Mouse (Mus musculus) bone marrow macrophage, adult 2 months (primary cell): ENCODE results near the gene Rtn4. TPM values are rescaled to one million over a fixed set of nuclear protein-coding genes. Genes with fewer than 3 reads are reported as not detected.

Source experiments
- H3K27ac ChIP-seq: 2 replicates; pipeline ENCODE4 v1.5.1; 2012; ENCODE audit warnings: low read depth, low read length; ENCODE audit not compliant: insufficient read depth
- H3K4me1 ChIP-seq: 2 replicates; pipeline ENCODE4 v1.6.1; 2012; ENCODE audit warnings: low read length; ENCODE audit not compliant: control insufficient read depth, insufficient read depth
- H3K4me3 ChIP-seq: 2 replicates; pipeline ENCODE4 v1.5.1; 2012; ENCODE audit warnings: mild to moderate bottlenecking, low read length, moderate library complexity; ENCODE audit not compliant: insufficient read depth
- CTCF ChIP-seq: IDR thresholded peaks from 2 replicates; pipeline ENCODE4 v1.5.1; 2012; ENCODE audit warnings: low read depth, mild to moderate bottlenecking, low read length, moderate library complexity
- POLR2A ChIP-seq: IDR thresholded peaks from 2 replicates; pipeline ENCODE4 v1.6.1; 2012; ENCODE audit warnings: mild to moderate bottlenecking, low read depth, low read length, borderline replicate concordance
- polyA plus RNA-seq: library from polyadenylated mRNA; stranded (reverse); fragments of >200 nt; gene quantifications from 2 replicates; pipeline ENCODE4 v1.2.4, GENCODE M21; 2012; ENCODE audit not compliant: missing spikeins, insufficient read depth, insufficient read length

Gene Rtn4
- polyA plus RNA-seq, 1 experiment, result 919 TPM

DNA sequence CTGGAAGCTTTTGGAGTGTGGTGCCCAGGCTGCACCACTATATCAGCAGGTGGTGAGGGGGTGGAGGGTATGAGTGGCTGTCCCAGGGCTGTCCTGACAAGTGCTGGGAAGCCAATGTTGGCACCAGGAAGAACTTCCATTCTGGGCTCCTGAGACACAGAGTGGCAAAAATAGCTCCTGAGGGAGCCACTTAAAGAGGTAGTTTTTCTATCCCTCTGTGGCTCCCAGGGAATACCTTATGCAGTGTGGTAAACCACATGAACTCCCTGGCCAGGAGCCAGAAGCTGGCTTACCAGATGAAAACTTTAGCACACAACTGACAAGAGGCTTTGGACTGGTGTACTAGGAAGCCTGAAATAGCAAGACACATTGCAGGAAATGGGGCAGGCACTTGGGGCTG is 85.2 kb downstream of the Rtn4 start:
- TF ChIP-seq POLR2A, result no peak
- TF ChIP-seq CTCF, result no peak
- H3K4me1 ChIP-seq, result peaks cover 16% of the 10 kb centered on the region
- no peak overlapping the region for H3K27ac ChIP-seq
- H3K4me3 ChIP-seq, result no peak overlapping the region

DNA sequence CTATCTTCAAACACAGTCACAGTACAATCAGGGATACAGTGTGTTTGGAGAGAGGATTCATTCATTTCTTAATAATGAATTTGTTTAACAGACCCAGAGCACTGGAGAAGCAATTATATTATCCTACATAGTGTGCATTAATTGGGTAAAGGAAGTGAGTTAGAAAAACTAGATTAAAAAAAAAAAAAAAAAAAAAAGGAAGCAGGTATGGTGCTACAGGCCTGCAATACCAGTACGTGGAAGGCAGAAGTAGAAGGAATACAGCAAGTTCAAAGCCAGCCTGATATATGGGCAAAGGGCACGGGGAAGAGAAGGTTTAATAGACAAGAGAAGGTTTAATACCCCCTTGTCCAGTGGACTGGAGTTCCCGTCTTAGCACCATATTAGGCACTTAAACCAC is 86.2 kb downstream of the Rtn4 start:
- Histone ChIP-seq H3K4me3 (no peak overlapping the region), H3K27ac (no peak overlapping the region), H3K4me1 (peaks cover 13% of the 10 kb centered on the region)
- TF ChIP-seq POLR2A, result no peak
- no peak for TF ChIP-seq CTCF

DNA sequence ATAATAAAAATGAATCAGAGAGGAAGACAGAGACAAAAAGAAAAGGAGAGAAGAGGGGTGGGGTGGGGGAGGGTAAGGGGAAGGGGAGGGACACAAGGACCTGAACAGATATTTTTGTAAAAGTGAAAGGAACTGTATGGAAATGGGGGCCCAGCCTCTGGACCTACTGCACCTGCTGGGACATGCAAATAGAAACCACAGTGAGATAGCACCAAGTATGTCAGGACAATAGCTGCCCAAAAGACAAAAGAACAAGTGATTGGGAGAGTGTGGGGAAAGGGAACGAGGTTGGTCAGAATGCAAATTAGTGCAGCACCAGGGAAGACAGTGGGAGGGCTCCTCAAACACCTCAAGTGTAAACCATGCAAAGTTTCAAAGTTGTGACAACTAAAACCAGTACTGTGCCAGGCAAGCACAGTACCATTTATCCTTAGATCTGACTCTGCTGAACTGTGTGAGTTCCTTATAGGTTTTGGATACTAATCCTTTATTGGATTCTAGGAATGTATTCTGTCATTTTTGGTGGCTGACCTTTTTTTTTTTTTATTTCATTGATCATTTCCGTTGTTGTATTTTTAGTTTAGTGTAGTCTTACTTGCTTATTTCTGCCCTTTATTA is 86.8 kb downstream of the Rtn4 start:
- peaks cover 9% of the 10 kb centered on the region for H3K4me1 ChIP-seq
- no peak overlapping the region for H3K27ac ChIP-seq
- TF ChIP-seq CTCF (no peak), POLR2A (no peak)
- H3K4me3 ChIP-seq, result no peak overlapping the region

DNA sequence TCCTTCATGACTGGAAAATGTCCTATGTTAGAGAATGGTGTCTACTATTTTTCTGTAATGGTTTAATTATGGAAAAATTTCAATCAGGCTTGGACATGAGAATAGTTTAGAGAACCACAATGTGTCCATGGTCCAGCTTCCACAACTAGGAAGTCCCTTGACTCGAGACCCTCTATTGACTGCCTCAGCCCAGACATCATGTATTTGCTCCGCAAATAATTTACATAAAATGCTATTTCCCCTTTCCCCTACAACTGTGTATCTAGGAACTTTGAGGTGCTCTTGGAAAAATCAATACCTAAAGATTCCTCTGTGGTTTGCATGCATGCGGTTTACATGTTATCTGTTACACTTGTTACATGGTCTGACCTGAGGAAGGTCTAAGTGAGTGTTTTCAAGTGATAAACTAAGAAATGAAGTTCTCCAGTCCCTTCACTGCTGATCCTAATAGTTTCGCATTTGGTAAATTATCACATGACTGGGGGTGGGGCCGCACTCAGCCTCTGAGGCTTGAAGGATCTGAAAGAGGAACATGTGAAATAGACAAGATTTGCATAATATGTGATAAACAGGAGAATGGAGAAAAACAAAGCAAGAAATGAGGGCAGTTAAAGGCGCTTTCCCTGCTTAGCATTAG is 94.0 kb downstream of the Rtn4 start:
- H3K4me1 ChIP-seq, result peaks cover 24% of the 10 kb centered on the region
- no peak overlapping the region for H3K4me3 ChIP-seq
- no peak for TF ChIP-seq POLR2A
- TF ChIP-seq CTCF, result no peak
- H3K27ac ChIP-seq, result peak overlapping the region; percentile 86

DNA sequence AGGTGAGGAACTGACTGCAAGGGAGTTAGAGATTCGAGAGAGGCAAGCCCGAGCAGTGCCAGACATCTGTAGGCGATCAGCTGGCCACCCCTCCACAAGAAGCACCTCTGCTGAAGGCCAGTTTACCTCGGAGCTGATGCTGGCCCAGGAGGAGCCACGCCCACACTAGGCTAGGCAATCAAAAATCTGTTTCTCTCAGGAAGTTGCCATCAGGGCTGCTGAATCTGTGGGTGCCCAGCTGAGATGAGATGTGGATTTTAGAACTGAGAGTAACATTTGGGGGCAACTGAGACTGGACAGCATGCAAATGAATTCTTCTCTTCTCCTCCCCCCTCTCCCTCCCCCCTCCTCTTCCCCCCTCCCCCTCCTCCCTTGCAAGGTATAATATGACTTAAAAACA is 94.7 kb downstream of the Rtn4 start:
- peak overlapping the region; percentile 81 for H3K27ac ChIP-seq
- no peak for TF ChIP-seq POLR2A
- no peak for TF ChIP-seq CTCF
- peaks cover 24% of the 10 kb centered on the region for H3K4me1 ChIP-seq
- peak overlapping the region; percentile 10 for H3K4me3 ChIP-seq

DNA sequence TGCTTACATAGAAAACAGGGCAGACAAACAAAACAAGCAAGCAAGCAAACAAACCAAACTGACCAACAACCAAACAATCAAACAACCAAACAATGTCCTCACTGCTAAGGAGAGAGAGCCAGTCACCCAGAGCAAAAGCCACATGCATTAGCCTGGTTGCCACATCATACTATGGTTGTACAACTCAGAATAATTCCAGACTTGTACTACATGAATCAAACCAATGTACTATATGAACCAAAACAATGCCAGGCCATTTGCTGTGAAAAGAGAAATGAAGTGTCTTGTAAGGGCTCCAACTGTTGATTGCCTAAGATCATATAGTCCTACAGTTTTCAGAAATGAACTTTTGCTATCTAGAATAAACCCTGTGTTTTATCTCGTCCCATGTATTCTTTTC is 95.8 kb downstream of the Rtn4 start:
- Histone ChIP-seq H3K4me1 (peaks cover 22% of the 10 kb centered on the region), H3K27ac (no peak overlapping the region), H3K4me3 (no peak overlapping the region)
- TF ChIP-seq CTCF, result no peak
- no peak for TF ChIP-seq POLR2A

DNA sequence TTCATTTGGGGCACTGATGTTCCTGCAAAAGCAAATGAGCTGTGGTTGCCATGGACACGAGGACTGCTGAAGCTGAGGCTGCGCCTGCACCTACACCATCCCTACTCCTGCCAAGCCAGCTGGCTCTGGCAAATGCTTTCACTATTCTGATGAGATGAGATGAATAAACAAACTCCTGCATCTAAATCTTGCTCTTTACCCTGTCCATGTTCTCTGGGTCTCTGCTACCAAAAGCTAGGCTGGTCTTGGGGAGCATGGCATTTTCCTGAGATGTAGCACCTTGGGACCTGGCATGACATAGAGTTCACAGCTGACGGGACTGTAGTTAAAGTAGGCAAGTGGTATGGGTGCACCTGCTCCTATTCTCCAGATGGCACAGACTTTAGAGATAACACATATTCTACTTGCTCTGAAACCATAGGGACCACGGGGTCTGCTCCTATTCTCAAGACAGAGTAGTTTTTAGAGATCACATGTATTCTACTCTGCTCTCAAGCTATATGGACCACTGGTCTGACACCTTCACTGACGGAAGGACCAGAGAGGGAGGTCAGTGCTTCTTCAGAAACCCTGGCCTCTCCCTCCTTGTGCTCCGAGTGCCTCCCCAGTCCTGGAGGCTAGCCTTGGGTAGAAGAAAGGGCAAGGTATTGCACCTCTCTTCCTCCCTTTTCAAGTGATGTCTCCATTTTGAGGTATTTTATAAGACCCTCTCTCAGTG is 96.3 kb downstream of the Rtn4 start:
- Histone ChIP-seq H3K4me1 (peaks cover 22% of the 10 kb centered on the region), H3K4me3 (no peak overlapping the region), H3K27ac (no peak overlapping the region)
- TF ChIP-seq CTCF (no peak), POLR2A (no peak)

DNA sequence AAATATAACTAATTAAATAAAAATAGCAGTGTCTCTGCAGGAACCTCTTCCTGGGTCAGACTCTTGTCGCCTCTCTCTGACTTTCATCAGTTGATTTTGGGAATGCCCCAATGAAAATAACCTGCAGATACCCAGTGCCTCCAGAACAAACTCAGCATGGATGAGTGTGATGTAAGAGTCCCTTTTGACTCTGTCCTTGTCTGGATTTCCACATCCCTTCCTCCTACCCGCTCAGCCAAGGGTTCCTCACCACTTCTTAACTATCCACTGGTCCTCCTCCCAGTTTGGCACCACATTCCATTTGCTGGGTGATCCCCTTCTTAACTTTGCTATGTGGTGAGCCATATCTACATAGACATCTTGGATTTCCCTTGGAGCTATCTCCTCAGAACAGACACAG is 98.0 kb downstream of the Rtn4 start:
- Histone ChIP-seq H3K4me3 (no peak overlapping the region), H3K4me1 (peaks cover 22% of the 10 kb centered on the region), H3K27ac (no peak overlapping the region)
- no peak for TF ChIP-seq CTCF
- TF ChIP-seq POLR2A, result no peak

Other genes with a start within 250 kb of the Rtn4 start
- gene Prorsd1, start 177.9 kb upstream of the Rtn4 start, polyA plus RNA-seq, result 59.9 and 70.2 TPM in 2 replicates
- gene Mtif2, start 166.5 kb upstream of the Rtn4 start, polyA plus RNA-seq, result 28.1 and 29.9 TPM in 2 replicates
- 1.2 TPM in 1 of 2 replicates, not detected in the other for gene Clhc1, start 145.0 kb upstream of the Rtn4 start, polyA plus RNA-seq
- 2,179 and 2,314 TPM in 2 replicates for gene Rps27a, start 144.8 kb upstream of the Rtn4 start, polyA plus RNA-seq
- gene 4931440F15Rik, start 132.7 kb downstream of the Rtn4 start, polyA plus RNA-seq, result 0.70 TPM in 1 of 2 replicates, not detected in the other